Mouse (Mus musculus) embryonic facial prominence, embryonic 13.5 days (tissue): ENCODE data around the gene Cfap77. TPM values are rescaled to one million over a fixed set of nuclear protein-coding genes. Genes with fewer than 3 reads are reported as not detected.
A peak's percentile ranks its signal among the peaks of the same experiment; 100 is the strongest.

ENCODE experiments used
- ATAC-seq: fragments of 200-750 bp; cut with Nextera tagmentation; 2 replicates; pipeline ENCODE4 v1.8.0; 2017; ENCODE audit warnings: low read depth; ENCODE audit not compliant: insufficient number of reproducible peaks, insufficient read depth, low FRiP score, low TSS enrichment
- H3K27ac ChIP-seq: fragments of 300-500 bp; sonication (generic); 2 replicates; pipeline ENCODE4 v1.5.1; 2015; ENCODE audit warnings: moderate library complexity, mild to moderate bottlenecking, inconsistent platforms
- H3K27me3 ChIP-seq: fragments of 300-500 bp; sonication (generic); 2 replicates; pipeline ENCODE4 v1.6.1; 2015; ENCODE audit warnings: mild to moderate bottlenecking, inconsistent platforms
- H3K36me3 ChIP-seq: fragments of 300-500 bp; sonication (generic); 2 replicates; pipeline ENCODE4 v1.6.1; 2015; ENCODE audit warnings: mild to moderate bottlenecking, inconsistent platforms
- H3K4me1 ChIP-seq: fragments of 300-500 bp; sonication (generic); 2 replicates; pipeline ENCODE4 v1.6.1; 2015; ENCODE audit warnings: inconsistent platforms
- H3K4me2 ChIP-seq: fragments of 300-500 bp; sonication (generic); 2 replicates; pipeline ENCODE4 v1.6.1; 2015; ENCODE audit warnings: moderate library complexity, mild to moderate bottlenecking, inconsistent platforms
- H3K4me3 ChIP-seq: fragments of 300-500 bp; sonication (generic); 2 replicates; pipeline ENCODE4 v1.5.1; 2015; ENCODE audit warnings: mild to moderate bottlenecking, inconsistent platforms
- H3K9ac ChIP-seq: fragments of 300-500 bp; sonication (generic); 2 replicates; pipeline ENCODE4 v1.6.1; 2015; ENCODE audit warnings: mild to moderate bottlenecking, inconsistent platforms
- H3K9me3 ChIP-seq: fragments of 300-500 bp; sonication (generic); 2 replicates; pipeline ENCODE4 v1.6.1; 2016; ENCODE audit warnings: inconsistent platforms
- WGBS: fragments of 180-500 bp; shearing (Covaris S2); methylation state at CpG from one replicate; pipeline ENCODE4 v1.1.7; 2015; ENCODE audit warnings: mixed read lengths; 5-methylcytosine and 5-hydroxymethylcytosine counted together
- polyA plus RNA-seq: library from polyadenylated mRNA; unstranded; fragments of >200 nt; fragmentation: Nextera tagmentation; extraction: Ambion mirVana; gene quantifications from 2 replicates; pipeline ENCODE4 v1.2.1, GENCODE M21; 2015

Gene Cfap77
- polyA plus RNA-seq, 1 experiment from 2014 or later: 0.39 TPM

DNA sequence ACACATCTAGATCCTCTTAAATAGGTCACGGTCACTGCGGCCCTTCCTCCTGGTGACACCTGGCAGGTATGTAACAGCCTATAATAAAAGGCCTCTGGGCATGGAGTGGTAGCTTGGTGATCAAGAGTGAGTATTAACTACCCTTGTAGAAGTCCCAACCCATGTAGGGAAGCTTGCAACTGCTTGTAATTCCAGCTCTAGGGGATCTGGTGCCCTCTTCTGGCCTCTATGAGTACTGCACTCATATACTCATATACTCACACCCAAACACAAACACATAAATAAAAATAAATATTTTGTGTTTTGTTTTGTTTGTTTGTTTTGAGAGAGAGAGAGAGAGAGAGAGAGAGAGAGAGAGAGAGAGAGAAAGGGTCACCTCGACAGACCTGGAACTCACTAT lies 66.1 kb downstream of the Cfap77 start:
- Histone ChIP-seq H3K27me3 (peaks cover 7% of the 10 kb centered on the region; the same call in 1 of the 2 replicates), H3K4me2 (no peak overlapping the region), H3K27ac (no peak overlapping the region), H3K9me3 (no peaks in the 10 kb centered on the region), H3K9ac (no peak overlapping the region), H3K36me3 (no peaks in the 10 kb centered on the region), H3K4me3 (no peak overlapping the region), H3K4me1 (no peaks in the 10 kb centered on the region)
- no peak for ATAC-seq
- WGBS: 97% methylated on average over 3 of the region's 3 CpGs

DNA sequence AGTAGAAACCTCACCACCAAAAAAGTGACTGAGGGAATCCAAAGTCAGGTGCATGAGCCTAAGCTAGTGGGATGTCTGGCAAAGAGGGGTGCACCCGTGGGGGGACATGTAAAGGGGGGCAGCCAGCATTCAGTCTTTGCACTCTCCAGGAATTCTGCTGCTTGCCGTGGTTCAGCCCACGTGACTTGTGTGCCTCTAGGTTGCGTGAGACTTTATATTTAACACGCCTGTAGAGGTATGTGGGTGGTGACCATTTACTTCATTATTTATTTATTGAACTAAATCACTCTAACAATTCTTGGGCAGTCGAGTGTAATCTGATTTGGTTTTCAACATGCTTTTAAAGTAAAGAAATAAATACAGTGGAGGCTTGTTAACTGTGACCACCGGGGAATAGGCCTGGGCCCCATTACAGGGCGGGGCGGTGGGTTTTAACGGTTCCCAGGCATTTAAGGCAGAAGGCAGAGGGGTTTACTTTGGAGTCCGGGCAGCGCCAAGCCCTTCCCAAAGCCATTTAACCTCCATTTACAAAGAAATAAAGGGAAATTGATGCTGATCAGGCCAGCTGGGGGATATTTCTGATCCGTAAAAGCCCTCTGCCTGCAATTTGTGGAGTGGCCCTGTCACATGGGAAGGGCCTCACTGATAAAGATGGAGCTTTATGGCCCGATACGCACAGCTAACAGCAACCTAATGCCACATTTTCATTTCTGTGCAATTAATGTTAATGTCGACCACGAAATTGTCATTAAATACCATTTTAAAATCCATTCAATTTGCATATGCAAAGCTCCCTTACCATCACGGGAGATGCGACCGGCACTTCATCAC lies 74.6 kb downstream of the Cfap77 start:
- no peaks in the 10 kb centered on the region for H3K9me3 ChIP-seq
- H3K27ac ChIP-seq: no peak overlapping the region
- no peak overlapping the region for H3K4me3 ChIP-seq
- H3K4me1 ChIP-seq: peaks cover 10% of the 10 kb centered on the region
- H3K27me3 ChIP-seq: peaks cover 36% of the 10 kb centered on the region
- no peak for ATAC-seq
- H3K4me2 ChIP-seq: no peak overlapping the region
- H3K9ac ChIP-seq: no peak overlapping the region
- WGBS: 53% methylated on average over 20 of the region's 20 CpGs
- H3K36me3 ChIP-seq: no peaks in the 10 kb centered on the region

DNA sequence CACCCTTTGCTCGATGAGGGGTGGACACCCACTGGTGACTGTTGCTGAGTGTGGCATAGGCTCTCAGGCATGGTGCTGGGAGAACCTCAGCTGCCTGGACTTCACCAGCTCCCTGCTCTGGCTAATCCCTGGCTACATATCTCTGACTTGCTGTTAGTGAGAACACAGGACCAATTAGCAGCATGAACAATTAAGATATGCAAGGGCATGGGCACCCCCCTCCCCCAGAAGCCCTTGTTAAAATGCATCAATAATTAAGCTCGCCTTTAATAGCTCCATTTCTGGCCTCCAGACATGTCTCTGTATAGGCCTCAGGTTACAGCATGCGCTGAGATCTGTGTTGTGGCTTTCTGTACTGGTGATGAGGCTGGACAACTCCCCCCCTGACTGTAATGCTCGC lies 76.4 kb downstream of the Cfap77 start:
- H3K27ac ChIP-seq: no peak overlapping the region
- H3K4me2 ChIP-seq: no peak overlapping the region
- 0 out of 2 replicates have a peak overlapping the region, but pooled peaks have one; percentile 36 for H3K9ac ChIP-seq
- WGBS: 43% methylated on average over 4 of the region's 4 CpGs
- H3K4me1 ChIP-seq: peaks cover 21% of the 10 kb centered on the region
- no peak for ATAC-seq
- H3K27me3 ChIP-seq: peaks cover 48% of the 10 kb centered on the region
- no peaks in the 10 kb centered on the region for H3K36me3 ChIP-seq
- H3K4me3 ChIP-seq: no peak overlapping the region
- no peaks in the 10 kb centered on the region for H3K9me3 ChIP-seq

- Histone ChIP-seq H3K4me2 (no peak overlapping the region), H3K9me3 (no peaks in the 10 kb centered on the region), H3K27me3 (peaks cover 54% of the 10 kb centered on the region), H3K27ac (no peak overlapping the region), H3K36me3 (no peaks in the 10 kb centered on the region), H3K4me3 (no peak overlapping the region), H3K4me1 (peaks cover 21% of the 10 kb centered on the region), H3K9ac (no peak overlapping the region)
- WGBS: 6% methylated on average over 7 of the region's 7 CpGs
- no peak for ATAC-seq
These were observed 78.2 kb downstream of the Cfap77 start for GRCm38 (mm10) chr2:28976635-28977034.

- Histone ChIP-seq H3K36me3 (no peaks in the 10 kb centered on the region), H3K9ac (no peak overlapping the region), H3K4me3 (no peak overlapping the region), H3K27me3 (peaks cover 59% of the 10 kb centered on the region), H3K4me2 (no peak overlapping the region), H3K9me3 (no peaks in the 10 kb centered on the region), H3K4me1 (peaks cover 20% of the 10 kb centered on the region), H3K27ac (no peak overlapping the region)
- ATAC-seq: no peak
- WGBS: 79% methylated on average over 5 of the region's 5 CpGs
These were observed 79.3 kb downstream of the Cfap77 start for GRCm38 (mm10) chr2:28975604-28976003.

DNA sequence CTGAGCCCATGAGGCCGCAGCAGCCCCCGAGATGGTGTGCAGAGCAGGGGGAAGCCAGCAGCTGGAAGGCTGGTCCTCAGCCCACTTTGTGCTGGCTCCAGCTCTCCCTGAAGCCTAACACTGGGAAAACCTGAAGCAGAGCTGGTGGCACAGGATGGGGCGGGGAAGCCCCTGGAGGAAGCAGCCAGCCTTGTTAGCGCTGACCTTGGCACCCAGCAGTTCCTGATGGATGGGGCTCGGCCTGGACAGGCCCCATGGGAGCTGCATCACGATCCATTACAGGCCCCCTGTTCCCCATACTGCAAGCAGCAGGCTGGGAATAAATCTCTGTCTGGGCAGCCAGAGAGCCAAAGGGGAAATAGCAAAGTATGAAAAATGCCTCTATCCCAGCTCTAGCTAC lies 80.3 kb downstream of the Cfap77 start:
- 23% methylated on average over 6 of the region's 6 CpGs for WGBS
- no peak for ATAC-seq
- H3K36me3 ChIP-seq: no peaks in the 10 kb centered on the region
- H3K4me2 ChIP-seq: no peak overlapping the region
- H3K27ac ChIP-seq: no peak overlapping the region
- H3K4me3 ChIP-seq: no peak overlapping the region
- no peaks in the 10 kb centered on the region for H3K9me3 ChIP-seq
- H3K9ac ChIP-seq: no peak overlapping the region
- peaks cover 11% of the 10 kb centered on the region for H3K4me1 ChIP-seq
- H3K27me3 ChIP-seq: peaks cover 59% of the 10 kb centered on the region

DNA sequence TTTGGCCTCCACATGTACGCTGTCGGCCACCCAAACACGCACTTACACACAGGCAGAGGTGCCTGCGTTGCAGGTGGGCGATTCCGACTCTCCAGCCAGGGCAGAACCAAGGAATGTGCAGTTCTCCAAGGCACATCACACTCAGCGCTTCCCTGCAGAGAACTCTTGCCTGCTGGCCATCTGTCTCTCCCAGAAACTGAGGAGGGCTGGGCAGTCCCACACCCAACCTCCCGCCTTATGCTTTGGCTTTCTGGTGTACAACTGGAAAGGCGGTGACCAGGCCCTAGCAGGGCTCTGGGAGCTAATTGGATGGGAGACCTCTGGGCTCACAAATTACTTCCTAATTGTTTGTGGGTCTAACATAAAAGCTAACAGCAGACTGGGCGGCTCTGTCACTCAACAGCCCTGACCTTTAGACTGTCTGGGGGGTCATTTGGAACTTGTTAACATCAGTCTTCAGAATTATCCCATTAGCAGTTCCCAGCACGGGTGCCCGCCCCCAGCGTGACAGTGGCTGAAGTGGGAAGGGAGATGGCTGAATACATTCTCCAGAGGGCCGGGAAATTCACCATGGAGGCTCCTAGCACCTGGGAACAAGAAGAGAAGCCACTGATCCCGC lies 80.9 kb downstream of the Cfap77 start:
- Histone ChIP-seq H3K36me3 (no peaks in the 10 kb centered on the region), H3K4me3 (no peak overlapping the region), H3K9ac (no peak overlapping the region), H3K27me3 (peaks cover 59% of the 10 kb centered on the region), H3K27ac (no peak overlapping the region), H3K4me2 (no peak overlapping the region), H3K4me1 (peaks cover 11% of the 10 kb centered on the region), H3K9me3 (no peaks in the 10 kb centered on the region)
- WGBS: 39% methylated on average over 15 of the region's 15 CpGs
- no peak for ATAC-seq

- no peak for ATAC-seq
- H3K4me3 ChIP-seq: no peak overlapping the region
- WGBS: 67% methylated on average over 14 of the region's 14 CpGs
- no peak overlapping the region for H3K4me2 ChIP-seq
- H3K27ac ChIP-seq: no peak overlapping the region
- H3K27me3 ChIP-seq: peaks cover 37% of the 10 kb centered on the region
- peaks cover 11% of the 10 kb centered on the region for H3K4me1 ChIP-seq
- H3K9ac ChIP-seq: no peak overlapping the region
- no peaks in the 10 kb centered on the region for H3K9me3 ChIP-seq
- H3K36me3 ChIP-seq: no peaks in the 10 kb centered on the region
These were observed 84.4 kb downstream of the Cfap77 start for GRCm38 (mm10) chr2:28970424-28970823.

GRCm38 (mm10) chr2:28968278-28968677 lies 86.6 kb downstream of the Cfap77 start:
- no peak overlapping the region for H3K9ac ChIP-seq
- WGBS: 83% methylated on average over 1 of the region's 1 CpGs
- no peaks in the 10 kb centered on the region; the same call in 1 of the 2 replicates for H3K4me1 ChIP-seq
- no peak for ATAC-seq
- no peak overlapping the region for H3K4me2 ChIP-seq
- H3K27me3 ChIP-seq: peaks cover 15% of the 10 kb centered on the region; the same call in 1 of the 2 replicates
- H3K27ac ChIP-seq: no peak overlapping the region
- H3K4me3 ChIP-seq: no peak overlapping the region
- no peaks in the 10 kb centered on the region for H3K9me3 ChIP-seq
- no peaks in the 10 kb centered on the region for H3K36me3 ChIP-seq

DNA sequence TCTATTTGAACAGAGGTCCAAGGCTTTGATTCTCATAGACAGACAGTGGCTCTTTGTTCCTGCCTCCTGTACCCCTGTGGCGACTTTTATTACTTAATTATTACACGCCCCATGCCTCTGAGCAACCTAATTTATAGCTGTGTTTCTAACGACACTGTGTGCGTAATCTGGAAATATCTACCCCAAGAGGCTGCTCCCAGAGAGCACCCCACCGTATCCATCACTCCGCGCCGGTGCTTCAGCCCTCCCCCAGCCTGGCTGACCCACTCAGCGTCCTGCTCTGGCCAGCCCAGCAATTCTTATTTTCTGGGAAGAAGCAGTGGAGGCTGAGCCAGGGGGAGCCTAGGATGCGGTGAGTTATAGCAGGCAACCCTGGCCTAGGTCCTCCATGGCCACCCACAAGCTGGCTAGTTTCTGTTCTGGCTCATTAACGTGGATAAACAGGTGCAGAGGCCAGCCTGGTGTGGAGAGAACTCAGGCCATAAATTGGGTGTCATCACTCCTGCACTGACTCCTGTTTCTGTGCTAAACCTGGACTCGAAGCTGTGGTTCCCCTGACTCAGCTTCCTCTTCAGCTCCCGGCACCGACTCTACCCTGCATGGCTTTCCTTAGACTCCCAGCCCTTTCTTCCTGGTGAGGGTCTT lies 88.6 kb downstream of the Cfap77 start:
- Histone ChIP-seq H3K9ac (no peak overlapping the region), H3K9me3 (no peaks in the 10 kb centered on the region), H3K36me3 (no peaks in the 10 kb centered on the region), H3K27ac (no peak overlapping the region), H3K4me1 (no peaks in the 10 kb centered on the region; the same call in 1 of the 2 replicates), H3K4me2 (no peak overlapping the region), H3K27me3 (peaks cover 11% of the 10 kb centered on the region; the same call in 1 of the 2 replicates), H3K4me3 (no peak overlapping the region)
- WGBS: 49% methylated on average over 14 of the region's 14 CpGs
- ATAC-seq: no peak

DNA sequence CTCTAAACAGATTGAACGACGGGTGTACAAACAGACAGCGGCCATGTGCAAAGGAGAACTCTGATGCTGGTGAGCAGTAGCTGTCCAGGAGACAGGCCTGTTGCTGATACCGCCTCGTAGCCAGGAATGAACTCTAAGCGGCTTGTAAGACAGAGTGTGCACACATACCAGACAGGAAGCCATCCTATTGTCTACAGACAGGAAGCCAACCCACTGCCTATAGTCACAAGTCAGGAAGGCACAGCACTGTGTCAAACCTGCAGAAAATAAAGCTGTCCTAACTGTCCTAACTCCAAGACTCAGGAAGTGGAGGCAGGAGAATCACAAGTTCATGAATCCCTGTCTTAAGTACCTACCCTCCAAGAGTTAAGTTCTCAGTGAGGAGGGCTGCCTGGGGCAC lies 91.3 kb downstream of the Cfap77 start:
- 77% methylated on average over 6 of the region's 6 CpGs for whole genome bisulfite sequencing
- no peak for ATAC-seq
- H3K9me3 ChIP-seq: no peaks in the 10 kb centered on the region
- H3K4me2 ChIP-seq: no peak overlapping the region
- H3K27ac ChIP-seq: no peak overlapping the region
- no peak overlapping the region for H3K4me3 ChIP-seq
- H3K27me3 ChIP-seq: peaks cover 5% of the 10 kb centered on the region; the same call in 1 of the 2 replicates
- no peaks in the 10 kb centered on the region; the same call in 1 of the 2 replicates for H3K4me1 ChIP-seq
- H3K36me3 ChIP-seq: no peaks in the 10 kb centered on the region
- H3K9ac ChIP-seq: no peak overlapping the region
